Mouse (Mus musculus) spleen, adult 2 months (tissue): ENCODE data around the gene Pla2g2d.

ENCODE experiments used
- CTCF ChIP-seq: fragments of 200-500 bp; IDR thresholded peaks from 2 replicates; pipeline ENCODE4 v1.5.1; 2011; ENCODE audit warnings: mild to moderate bottlenecking, inconsistent platforms; ENCODE audit not compliant: insufficient read depth, insufficient read length, insufficient replicate concordance; ENCODE audit errors: extremely low read depth
- POLR2A ChIP-seq: fragments of 200-500 bp; IDR thresholded peaks from 2 replicates; pipeline ENCODE4 v1.6.1; 2011; ENCODE audit warnings: low read depth, low read length, inconsistent platforms

- TF ChIP-seq CTCF (no peak), POLR2A (no peak)
These were observed 26.1 kb downstream of the Pla2g2d start for GRCm38 (mm10) chr4:138801631-138802030.
